Mouse (Mus musculus) brain, adult 2 months (tissue): Measurements from ENCODE around the gene Inpp5a.

Experiments
- DNase-seq: peaks from one replicate; pipeline ENCODE4 v3.0.0; 2011; ENCODE audit warnings: low read depth, low spot score

Gene Inpp5a

GRCm38 (mm10) chr7:139388670-139389212 lies at the start of gene Inpp5a:
TSS of gene Inpp5a (plus strand) at chr7:139389109.
- DNase-seq = peak; percentile 100

- DNase-seq = no peak
Observed at GRCm38 (mm10) chr7:139339184-139339583, 49.7 kb upstream of the Inpp5a start.

- DNase-seq = peak; percentile 82
Observed at GRCm38 (mm10) chr7:139341020-139341660, 47.8 kb upstream of the Inpp5a start.

GRCm38 (mm10) chr7:139342809-139343208 lies 46.1 kb upstream of the Inpp5a start:
- DNase-seq = no peak

GRCm38 (mm10) chr7:139347051-139347450 lies 41.9 kb upstream of the Inpp5a start:
- DNase-seq = no peak

GRCm38 (mm10) chr7:139350606-139351005 lies 38.3 kb upstream of the Inpp5a start:
- peak; percentile 87 for DNase-seq

GRCm38 (mm10) chr7:139354370-139355139 lies 34.4 kb upstream of the Inpp5a start:
- DNase-seq = no peak

GRCm38 (mm10) chr7:139357043-139357442 lies 31.9 kb upstream of the Inpp5a start:
- DNase-seq = no peak

- no peak for DNase-seq
Observed at GRCm38 (mm10) chr7:139359906-139360305, 29.0 kb upstream of the Inpp5a start.

GRCm38 (mm10) chr7:139360890-139361559 lies 27.9 kb upstream of the Inpp5a start:
- no peak for DNase-seq

GRCm38 (mm10) chr7:139361799-139362198 lies 27.1 kb upstream of the Inpp5a start:
- DNase-seq = no peak

- DNase-seq = no peak
Observed at GRCm38 (mm10) chr7:139362514-139362913, 26.4 kb upstream of the Inpp5a start.

GRCm38 (mm10) chr7:139363281-139364004 lies 25.5 kb upstream of the Inpp5a start:
- no peak for DNase-seq

GRCm38 (mm10) chr7:139364005-139364557 lies 24.8 kb upstream of the Inpp5a start:
- DNase-seq = peak; percentile 94

- DNase-seq = no peak
Observed at GRCm38 (mm10) chr7:139364936-139365830, 23.7 kb upstream of the Inpp5a start.

- no peak for DNase-seq
Observed at GRCm38 (mm10) chr7:139366131-139366530, 22.8 kb upstream of the Inpp5a start.

- DNase-seq = no peak
Observed at GRCm38 (mm10) chr7:139366549-139366948, 22.4 kb upstream of the Inpp5a start.

GRCm38 (mm10) chr7:139368218-139368617 lies 20.7 kb upstream of the Inpp5a start:
- DNase-seq = peak; percentile 27

- DNase-seq = peak; percentile 82
Observed at GRCm38 (mm10) chr7:139368722-139369380, 20.1 kb upstream of the Inpp5a start.
